Mouse (Mus musculus): ENCODE results near the gene Mycbp2.

- no peak for TF ChIP-seq CTCF (IDR thresholded peaks at IDR 0.05; ENCODE audit: low read depth)
- TF ChIP-seq EP300 (IDR thresholded peaks at IDR 0.05; ENCODE audit: low read depth): no peak
These were observed 260.6 kb downstream of the Mycbp2 start for GRCm38 (mm10) chr14:103085840-103086533.
